Mouse (Mus musculus): ENCODE measurements around the gene Gm9268. TPM values are rescaled to one million over a fixed set of nuclear protein-coding genes. Genes with fewer than 3 reads are reported as not detected.

Gm9268 gene
- polyA plus RNA-seq (2012; fragmentation: generic; extraction: Trizol), result not detected

DNA sequence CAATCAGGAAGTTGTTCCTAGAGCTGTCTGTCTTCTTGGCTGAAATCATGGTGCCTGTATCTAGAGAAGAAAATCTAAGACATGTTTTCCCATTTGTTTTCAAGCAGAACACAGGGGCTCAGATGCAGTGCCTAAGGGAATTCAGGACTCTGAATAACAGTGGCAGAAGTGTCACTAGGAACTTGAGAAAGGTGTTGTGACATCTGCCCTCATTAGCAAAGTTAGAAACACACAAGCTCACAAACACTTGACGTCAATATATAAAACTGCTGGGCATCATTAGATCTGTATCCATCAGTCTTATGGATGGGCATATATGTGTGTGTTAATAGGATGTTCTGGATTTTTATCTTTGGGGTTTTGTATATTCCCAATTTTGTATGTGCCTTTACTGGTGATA, at the start of gene Gm9268:
Gm9268 (plus strand) TSS at position 301 of the 400 bp plus-strand sequence.

Other genes with a start within 250 kb of the Gm9268 start
- gene Vmn2r62, start 225.2 kb upstream of the Gm9268 start, polyA plus RNA-seq (2012; fragmentation: generic; extraction: Trizol), result not detected
- gene Gm2381, start 151.5 kb upstream of the Gm9268 start, polyA plus RNA-seq (2012; fragmentation: generic; extraction: Trizol), result not detected
- gene Vmn2r63, start 84.9 kb upstream of the Gm9268 start, polyA plus RNA-seq (2012; fragmentation: generic; extraction: Trizol), result under 1 TPM in 1 of 2 experiments, not detected in 1; under 0.01 TPM
- gene Zfp936, start 95.5 kb downstream of the Gm9268 start, polyA plus RNA-seq (2012; fragmentation: generic; extraction: Trizol), result not detected

Data from C3H10T1/2 (cell line).